Mouse (Mus musculus): ENCODE measurements at regions not wholly inside any gene's neighbourhood (a gene's known extent, or its start where the extent isn't known, plus 50 kb on each side); places are given as distances from the start of the nearest gene placed in this dataset.
A peak's percentile ranks its signal among the peaks of the same experiment; 100 is the strongest.
"Not testable (repeated sequence)": the region's sequence is repeated elsewhere in the genome, so short reads cannot be mapped to it uniquely, and the experiment has no call there.

GRCm38 (mm10) chr11:25057093-25057521, 979.3 kb downstream of the Bcl11a start:
- no peaks in the 10 kb centered on the region for H3K9me3 ChIP-seq
- peak overlapping the region; percentile 42 for H3K4me2 ChIP-seq
- peaks cover 10% of the 10 kb centered on the region for H3K4me1 ChIP-seq
- no peaks in the 10 kb centered on the region for H3K36me3 ChIP-seq (replicated peaks)
- 2% methylated on average over 7 of the region's 7 CpGs for WGBS
- H3K27me3 ChIP-seq: no peaks in the 10 kb centered on the region
- H3K27ac ChIP-seq: no peak overlapping the region
- H3K4me3 ChIP-seq (replicated peaks): peak overlapping the region; percentile 10; the same call in 1 of the 2 replicates
- H3K9ac ChIP-seq: 0 out of 2 replicates have a peak overlapping the region, but pooled peaks have one; percentile 4
- ATAC-seq (ENCODE audit: low FRiP score): peak; percentile 88

- Histone ChIP-seq H3K4me2 (peak overlapping the region; percentile 42), H3K4me1 (peaks cover 10% of the 10 kb centered on the region), H3K4me3 (replicated peaks) (peak overlapping the region; percentile 10; the same call in 1 of the 2 replicates), H3K9me3 (no peaks in the 10 kb centered on the region), H3K9ac (0 out of 2 replicates have a peak overlapping the region, but pooled peaks have one; percentile 4), H3K27me3 (no peaks in the 10 kb centered on the region), H3K36me3 (replicated peaks) (no peaks in the 10 kb centered on the region), H3K27ac (no peak overlapping the region)
- WGBS: 2% methylated on average over 2 of the region's 2 CpGs
- ATAC-seq (ENCODE audit: low FRiP score): peak; percentile 84
Observed at GRCm38 (mm10) chr11:25057543-25057942, 979.7 kb downstream of the Bcl11a start.

- Histone ChIP-seq H3K4me3 (replicated peaks) (no peak overlapping the region), H3K27me3 (no peaks in the 10 kb centered on the region), H3K9me3 (no peaks in the 10 kb centered on the region), H3K4me1 (peaks cover 11% of the 10 kb centered on the region), H3K9ac (no peak overlapping the region), H3K4me2 (no peak overlapping the region), H3K36me3 (replicated peaks) (no peaks in the 10 kb centered on the region), H3K27ac (no peak overlapping the region)
- WGBS: 19% methylated on average over 4 of the region's 4 CpGs
- 0 out of 2 replicates have a peak, but pooled peaks have one; percentile 20 for ATAC-seq (ENCODE audit: low FRiP score)
Observed at GRCm38 (mm10) chr11:25063042-25063441, 985.2 kb downstream of the Bcl11a start.

GRCm38 (mm10) chr11:25063978-25064377, 986.1 kb downstream of the Bcl11a start:
- no peak overlapping the region for H3K4me2 ChIP-seq
- WGBS: 71% methylated on average over 2 of the region's 2 CpGs
- no peak for ATAC-seq (ENCODE audit: low FRiP score)
- no peak overlapping the region for H3K27ac ChIP-seq
- H3K27me3 ChIP-seq: no peaks in the 10 kb centered on the region
- no peaks in the 10 kb centered on the region for H3K36me3 ChIP-seq (replicated peaks)
- no peak overlapping the region for H3K4me3 ChIP-seq (replicated peaks)
- H3K9ac ChIP-seq: no peak overlapping the region
- peaks cover 11% of the 10 kb centered on the region for H3K4me1 ChIP-seq
- no peaks in the 10 kb centered on the region for H3K9me3 ChIP-seq

- WGBS: 91% methylated on average over 3 of the region's 3 CpGs
- H3K27me3 ChIP-seq; H3K4me1 ChIP-seq; H3K36me3 ChIP-seq (replicated peaks); ATAC-seq (ENCODE audit: low FRiP score); H3K4me3 ChIP-seq (replicated peaks); H3K27ac ChIP-seq; H3K4me2 ChIP-seq; H3K9ac ChIP-seq; H3K9me3 ChIP-seq: not testable (repeated sequence)
Observed at GRCm38 (mm10) chr11:25099976-25100375, 1022.1 kb downstream of the Bcl11a start.

GRCm38 (mm10) chr11:25104432-25104831, 1026.6 kb downstream of the Bcl11a start:
- no peaks in the 10 kb centered on the region for H3K9me3 ChIP-seq
- H3K27ac ChIP-seq: no peak overlapping the region
- no peaks in the 10 kb centered on the region for H3K4me1 ChIP-seq
- H3K27me3 ChIP-seq: no peaks in the 10 kb centered on the region
- H3K4me3 ChIP-seq (replicated peaks): no peak overlapping the region
- H3K4me2 ChIP-seq: no peak overlapping the region
- no peak for ATAC-seq (ENCODE audit: low FRiP score)
- no peaks in the 10 kb centered on the region for H3K36me3 ChIP-seq (replicated peaks)
- no peak overlapping the region for H3K9ac ChIP-seq
- 83% methylated on average over 8 of the region's 8 CpGs for WGBS

GRCm38 (mm10) chr11:25124458-25124857, 1046.6 kb downstream of the Bcl11a start:
- H3K27ac ChIP-seq: no peak overlapping the region
- H3K9me3 ChIP-seq: no peaks in the 10 kb centered on the region
- H3K4me3 ChIP-seq (replicated peaks): no peak overlapping the region
- no peak overlapping the region for H3K9ac ChIP-seq
- 63% methylated on average over 2 of the region's 2 CpGs for WGBS
- H3K4me2 ChIP-seq: no peak overlapping the region
- H3K4me1 ChIP-seq: no peaks in the 10 kb centered on the region
- H3K36me3 ChIP-seq (replicated peaks): no peaks in the 10 kb centered on the region
- no peak for ATAC-seq (ENCODE audit: low FRiP score)
- H3K27me3 ChIP-seq: no peaks in the 10 kb centered on the region

- WGBS: 74% methylated on average over 2 of the region's 2 CpGs
Observed at GRCm38 (mm10) chr11:25142226-25142625, 1064.4 kb downstream of the Bcl11a start.

GRCm38 (mm10) chr11:25142833-25143232, 1065.0 kb downstream of the Bcl11a start:
- H3K9me3 ChIP-seq: no peaks in the 10 kb centered on the region
- WGBS: 85% methylated on average over 4 of the region's 4 CpGs
- ATAC-seq (ENCODE audit: low FRiP score): no peak

More at GRCm38 (mm10) chr11:25142226-25142625, 1064.4 kb downstream of the Bcl11a start:
- H3K27me3 ChIP-seq: no peaks in the 10 kb centered on the region
- H3K4me2 ChIP-seq: no peak overlapping the region
- no peak overlapping the region for H3K4me3 ChIP-seq (replicated peaks)
- no peak for ATAC-seq (ENCODE audit: low FRiP score)
- no peaks in the 10 kb centered on the region for H3K4me1 ChIP-seq
- no peaks in the 10 kb centered on the region for H3K36me3 ChIP-seq (replicated peaks)
- H3K27ac ChIP-seq: no peak overlapping the region
- no peaks in the 10 kb centered on the region for H3K9me3 ChIP-seq
- H3K9ac ChIP-seq: no peak overlapping the region

GRCm38 (mm10) chr11:25147287-25147686, 1063.3 kb downstream of the 5730522E02Rik start:
- H3K9me3 ChIP-seq: no peaks in the 10 kb centered on the region
- no peak overlapping the region for H3K27ac ChIP-seq
- H3K9ac ChIP-seq: no peak overlapping the region
- 84% methylated on average over 3 of the region's 3 CpGs for WGBS
- no peaks in the 10 kb centered on the region for H3K27me3 ChIP-seq
- no peak overlapping the region for H3K4me2 ChIP-seq
- no peak overlapping the region for H3K4me3 ChIP-seq (replicated peaks)
- ATAC-seq (ENCODE audit: low FRiP score): no peak
- H3K36me3 ChIP-seq (replicated peaks): no peaks in the 10 kb centered on the region
- no peaks in the 10 kb centered on the region for H3K4me1 ChIP-seq

More at GRCm38 (mm10) chr11:25142833-25143232, 1065.0 kb downstream of the Bcl11a start:
- H3K27ac ChIP-seq: no peak overlapping the region
- no peak overlapping the region for H3K4me2 ChIP-seq
- H3K36me3 ChIP-seq (replicated peaks): no peaks in the 10 kb centered on the region
- no peaks in the 10 kb centered on the region for H3K27me3 ChIP-seq
- H3K4me1 ChIP-seq: no peaks in the 10 kb centered on the region
- H3K9ac ChIP-seq: no peak overlapping the region
- no peak overlapping the region for H3K4me3 ChIP-seq (replicated peaks)

- Histone ChIP-seq H3K9me3 (no peaks in the 10 kb centered on the region), H3K27ac (no peak overlapping the region), H3K4me3 (replicated peaks) (peak overlapping the region; percentile 15; the same call in 1 of the 2 replicates), H3K9ac (no peak overlapping the region), H3K36me3 (replicated peaks) (no peaks in the 10 kb centered on the region), H3K4me2 (peak overlapping the region; percentile 46), H3K4me1 (peaks cover 19% of the 10 kb centered on the region), H3K27me3 (no peaks in the 10 kb centered on the region)
- 12% methylated on average over 5 of the region's 5 CpGs for WGBS
- peak; percentile 77 for ATAC-seq (ENCODE audit: low FRiP score)
Observed at GRCm38 (mm10) chr11:25156705-25157104, 1053.9 kb downstream of the 5730522E02Rik start.

GRCm38 (mm10) chr11:25157135-25157860, 1053.3 kb downstream of the 5730522E02Rik start:
- peak; percentile 85 for ATAC-seq (ENCODE audit: low FRiP score)
- Histone ChIP-seq H3K4me2 (peak overlapping the region; percentile 46), H3K4me1 (peaks cover 19% of the 10 kb centered on the region), H3K36me3 (replicated peaks) (no peaks in the 10 kb centered on the region), H3K9ac (no peak overlapping the region), H3K27ac (no peak overlapping the region), H3K27me3 (no peaks in the 10 kb centered on the region), H3K9me3 (no peaks in the 10 kb centered on the region), H3K4me3 (replicated peaks) (peak overlapping the region; percentile 15; the same call in 1 of the 2 replicates)
- 12% methylated on average over 11 of the region's 11 CpGs for WGBS

- H3K36me3 ChIP-seq (replicated peaks): no peaks in the 10 kb centered on the region
- H3K4me1 ChIP-seq: peaks cover 19% of the 10 kb centered on the region
- no peaks in the 10 kb centered on the region for H3K9me3 ChIP-seq
- no peak overlapping the region for H3K4me2 ChIP-seq
- ATAC-seq (ENCODE audit: low FRiP score): no peak
- H3K27me3 ChIP-seq: no peaks in the 10 kb centered on the region
- H3K9ac ChIP-seq: no peak overlapping the region
- H3K4me3 ChIP-seq (replicated peaks): no peak overlapping the region
- no peak overlapping the region for H3K27ac ChIP-seq
- WGBS: 40% methylated on average over 3 of the region's 3 CpGs
Observed at GRCm38 (mm10) chr11:25157861-25158245, 1052.7 kb downstream of the 5730522E02Rik start.
